18 mouse cellular contexts compared by ENCODE assay signal in the genomic region with DNA sequence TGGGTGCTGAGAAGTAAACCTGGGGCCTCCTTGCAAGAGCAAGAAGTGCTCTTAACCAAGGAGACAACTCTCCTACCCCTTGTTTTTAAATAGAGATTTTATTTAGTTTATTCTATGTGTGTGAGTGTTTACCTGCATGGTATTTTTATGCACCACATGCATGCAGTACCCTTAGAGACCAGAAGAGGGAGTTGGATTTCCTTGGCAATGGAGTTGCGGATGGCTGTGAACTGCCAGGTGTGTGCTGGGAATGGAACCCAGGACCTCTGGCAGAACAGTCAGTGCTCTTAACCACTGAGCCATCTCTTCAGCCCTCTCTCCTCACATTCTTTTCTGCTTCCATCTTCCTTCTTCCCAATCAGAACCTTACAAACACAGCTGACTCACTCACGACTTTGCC. TPM values are rescaled to one million over a fixed set of nuclear protein-coding genes. Genes with fewer than 3 reads are reported as not detected.
DNase-seq lines count a peak whose midpoint lies in the region; ATAC-seq and TF ChIP-seq lines count a peak whose summit lies in the region.
"Had no signal": no experiment of that assay in that cellular context is flagged by ENCODE, and none has a peak within 500 bp of the region (broad histone marks: within the 10 kb centered on the region; RNA-seq: fewer than 3 reads in every experiment).

No protein-coding gene starts in this region.

- ATAC-seq in forebrain, postnatal 0 days: no peak
- no peak for ATAC-seq in forebrain, embryonic 16.5 days
- no peak for ATAC-seq in liver, postnatal 0 days
- no peak for ATAC-seq in liver, embryonic 11.5 days (replicated peaks; ENCODE audit: low FRiP score)
- ATAC-seq in activated CD4-positive, CD25-positive, alpha-beta regulatory T cell, adult 4 months: no peak
- ATAC-seq: Patski had no signal

- no peak overlapping the region for H3K27ac ChIP-seq in forebrain, postnatal 0 days (ENCODE audit: low read depth, low read length)
- H3K27ac ChIP-seq in forebrain, embryonic 16.5 days (ENCODE audit: low read length): no peak overlapping the region
- no peak overlapping the region for H3K27ac ChIP-seq in liver, postnatal 0 days (ENCODE audit: low read depth)
- H3K27ac ChIP-seq in liver, embryonic 11.5 days (ENCODE audit: low read depth, low read length): no peak overlapping the region
- H3K27ac ChIP-seq: embryonic facial prominence, embryonic 12.5 days; forebrain, embryonic 10.5 days had no signal

- no peak for DNase-seq in forebrain, postnatal 0 days
- DNase-seq in liver, postnatal 0 days: no peak
- no peak for DNase-seq in liver, embryonic 11.5 days (ENCODE audit: low spot score)
- DNase-seq in induced T-regulatory cell, adult 2 months (ENCODE audit: low read depth): peak; percentile 66
- DNase-seq in MN1 (ENCODE audit: low spot score): no peak
- DNase-seq: adrenal gland, postnatal 10 days; cerebellum, postnatal 36 days; heart, postnatal 36 days; kidney, postnatal 10 days; left cerebral cortex, postnatal 4 days; lung, adult 18-20 months had no signal

- no peak for TF ChIP-seq EP300 in liver, postnatal 0 days (IDR thresholded peaks at IDR 0.05; ENCODE audit: low read depth)

- H3K4me1 ChIP-seq in forebrain, postnatal 0 days (ENCODE audit: insufficient read depth): no peaks in the 10 kb centered on the region
- H3K4me1 ChIP-seq in forebrain, embryonic 16.5 days (replicated peaks; ENCODE audit: control insufficient read depth, insufficient read depth, low read length): no peaks in the 10 kb centered on the region
- no peaks in the 10 kb centered on the region for H3K4me1 ChIP-seq in liver, postnatal 0 days (ENCODE audit: insufficient read depth)
- no peaks in the 10 kb centered on the region for H3K4me1 ChIP-seq in liver, embryonic 11.5 days (replicated peaks; ENCODE audit: control insufficient read depth, insufficient read depth, low read length)
- H3K4me1 ChIP-seq in E14TG2a.4 (replicated peaks; ENCODE audit: low read depth, low read length): peaks cover 67% of the 10 kb centered on the region

- H3K36me3 ChIP-seq in forebrain, postnatal 0 days (ENCODE audit: insufficient read depth): no peaks in the 10 kb centered on the region
- no peaks in the 10 kb centered on the region for H3K36me3 ChIP-seq in forebrain, embryonic 16.5 days (ENCODE audit: control insufficient read depth, insufficient read depth)
- H3K36me3 ChIP-seq in liver, postnatal 0 days (replicated peaks; ENCODE audit: insufficient read depth, low read length): no peaks in the 10 kb centered on the region
- no peaks in the 10 kb centered on the region for H3K36me3 ChIP-seq in liver, embryonic 11.5 days (ENCODE audit: control insufficient read depth, insufficient read depth, low read length)
- peaks cover 4% of the 10 kb centered on the region; the same call in 1 of the 2 replicates for H3K36me3 ChIP-seq in E14TG2a.4 (ENCODE audit: insufficient read depth, low read length)
- H3K36me3 ChIP-seq: embryonic facial prominence, embryonic 12.5 days; forebrain, embryonic 10.5 days had no signal

- 95% methylated on average over 2 of the region's 2 CpGs for WGBS in forebrain, postnatal 0 days
- WGBS in forebrain, embryonic 16.5 days: 94% methylated on average over 2 of the region's 2 CpGs
- 83% methylated on average over 2 of the region's 2 CpGs for WGBS in liver, postnatal 0 days (ENCODE audit: insufficient replicate concordance)
- WGBS in liver, embryonic 11.5 days: 93% methylated on average over 2 of the region's 2 CpGs

- no peaks in the 10 kb centered on the region for H3K27me3 ChIP-seq in forebrain, postnatal 0 days (ENCODE audit: insufficient read depth, low read length)
- H3K27me3 ChIP-seq in forebrain, embryonic 16.5 days (replicated peaks; ENCODE audit: control insufficient read depth, insufficient read depth, low read length): no peaks in the 10 kb centered on the region
- H3K27me3 ChIP-seq in liver, postnatal 0 days (ENCODE audit: insufficient read depth, low read length): no peaks in the 10 kb centered on the region
- H3K27me3 ChIP-seq in liver, embryonic 11.5 days (replicated peaks; ENCODE audit: control insufficient read depth, insufficient read depth, low read length): peaks cover 4% of the 10 kb centered on the region; the same call in 1 of the 2 replicates
- no peaks in the 10 kb centered on the region for H3K27me3 ChIP-seq in E14TG2a.4 (ENCODE audit: insufficient read depth, low read length)
- H3K27me3 ChIP-seq: embryonic facial prominence, embryonic 12.5 days; megakaryocyte, embryonic 14.5 days; Patski had no signal

- H3K9ac ChIP-seq in forebrain, postnatal 0 days: no peak overlapping the region
- no peak overlapping the region for H3K9ac ChIP-seq in forebrain, embryonic 16.5 days (replicated peaks; ENCODE audit: low read depth, low read length)
- H3K9ac ChIP-seq in liver, postnatal 0 days (replicated peaks): no peak overlapping the region
- H3K9ac ChIP-seq in liver, embryonic 11.5 days (ENCODE audit: low read depth, low read length): no peak overlapping the region
- H3K9ac ChIP-seq: embryonic facial prominence, embryonic 12.5 days had no signal

- no peak overlapping the region for H3K4me2 ChIP-seq in forebrain, postnatal 0 days (ENCODE audit: low read depth)
- no peak overlapping the region for H3K4me2 ChIP-seq in forebrain, embryonic 16.5 days (ENCODE audit: low read length)
- no peak overlapping the region for H3K4me2 ChIP-seq in liver, postnatal 0 days (ENCODE audit: low read depth, low read length)
- no peak overlapping the region for H3K4me2 ChIP-seq in liver, embryonic 11.5 days
- H3K4me2 ChIP-seq: embryonic facial prominence, embryonic 12.5 days had no signal

- no peaks in the 10 kb centered on the region for H3K9me3 ChIP-seq in forebrain, postnatal 0 days (ENCODE audit: low read length)
- H3K9me3 ChIP-seq in forebrain, embryonic 16.5 days (ENCODE audit: control insufficient read depth, low read length): no peaks in the 10 kb centered on the region
- no peaks in the 10 kb centered on the region for H3K9me3 ChIP-seq in liver, postnatal 0 days (ENCODE audit: low read length)
- H3K9me3 ChIP-seq in liver, embryonic 11.5 days (ENCODE audit: control insufficient read depth, low read length): no peaks in the 10 kb centered on the region
- H3K9me3 ChIP-seq in E14TG2a.4 (ENCODE audit: low read length): no peaks in the 10 kb centered on the region
- H3K9me3 ChIP-seq: embryonic facial prominence, embryonic 12.5 days had no signal

- no peak overlapping the region for H3K4me3 ChIP-seq in forebrain, postnatal 0 days (ENCODE audit: low read depth, low read length)
- no peak overlapping the region for H3K4me3 ChIP-seq in forebrain, embryonic 16.5 days (replicated peaks; ENCODE audit: low read length)
- H3K4me3 ChIP-seq in liver, postnatal 0 days (ENCODE audit: low read depth, low read length): no peak overlapping the region
- no peak overlapping the region for H3K4me3 ChIP-seq in liver, embryonic 11.5 days (ENCODE audit: low read depth, low read length)
- H3K4me3 ChIP-seq in E14TG2a.4 (replicated peaks; ENCODE audit: low read length): no peak overlapping the region
- H3K4me3 ChIP-seq: embryonic facial prominence, embryonic 12.5 days; forebrain, embryonic 10.5 days; megakaryocyte, embryonic 14.5 days had no signal

- peak; percentile 32; the same call in 1 of the 2 replicates for TF ChIP-seq CTCF in forebrain, postnatal 0 days (IDR thresholded peaks at IDR 0.05; ENCODE audit: low read depth)
- peak; percentile 50 for TF ChIP-seq CTCF in liver, postnatal 0 days (IDR thresholded peaks at IDR 0.05; ENCODE audit: low read depth)
- peak; percentile 74 for TF ChIP-seq CTCF in E14TG2a.4 (conservative IDR thresholded peaks at IDR 0.05; ENCODE audit: low read length)

RNA-seq across cellular contexts. Expression of gene Itga6, which starts 9.2 kb away (rescaled TPM):
- total RNA-seq in forebrain, postnatal 0 days (2014; rRNA removed): 37.5 and 52.3 TPM in 2 replicates
- polyA plus RNA-seq in forebrain, postnatal 0 days (2015; fragmentation: Nextera tagmentation; extraction: Ambion mirVana): 11.7 and 16.8 TPM in 2 replicates
- polyA plus RNA-seq in forebrain, embryonic 16.5 days (2015; fragmentation: Nextera tagmentation; extraction: Ambion mirVana): 21.6 and 23.7 TPM in 2 replicates
- polyA plus RNA-seq in liver, postnatal 0 days (2015; fragmentation: Nextera tagmentation; extraction: Ambion mirVana): 7.5 and 7.7 TPM in 2 replicates
- polyA plus RNA-seq in liver, embryonic 11.5 days (2014; fragmentation: Nextera tagmentation; extraction: Ambion mirVana): 22.3 and 24.2 TPM in 2 replicates
- 10 to 100 TPM; 43.6 to 60.4 TPM for polyA plus RNA-seq in activated CD4-positive, CD25-positive, alpha-beta regulatory T cell, adult 4 months (2017; shearing (Covaris generic))
